Mouse (Mus musculus): Measurements from ENCODE around the gene Brpf1. TPM values are rescaled to one million over a fixed set of nuclear protein-coding genes. Genes with fewer than 3 reads are reported as not detected.

Gene Brpf1
- total RNA-seq (2021): 10 to 100 TPM; 25.2 to 27.2 TPM
- long read RNA-seq, experiment 1, partial matches to known transcripts: 8 of 9 reads
- long read RNA-seq, experiment 1, other reads (novel, unspliced or antisense): 1 of 9 reads
- long read RNA-seq, experiment 2, full-length matches to known transcripts: 3 of 5 reads
- long read RNA-seq, experiment 2, partial matches to known transcripts: 1 of 5 reads
- long read RNA-seq, experiment 2, other reads (novel, unspliced or antisense): 1 of 5 reads

GRCm38 (mm10) chr6:113306986-113307349, at the start of gene Brpf1:
Gene Brpf1, plus strand, starts transcription at chr6:113307137.
- no peak for DNase-seq

DNA sequence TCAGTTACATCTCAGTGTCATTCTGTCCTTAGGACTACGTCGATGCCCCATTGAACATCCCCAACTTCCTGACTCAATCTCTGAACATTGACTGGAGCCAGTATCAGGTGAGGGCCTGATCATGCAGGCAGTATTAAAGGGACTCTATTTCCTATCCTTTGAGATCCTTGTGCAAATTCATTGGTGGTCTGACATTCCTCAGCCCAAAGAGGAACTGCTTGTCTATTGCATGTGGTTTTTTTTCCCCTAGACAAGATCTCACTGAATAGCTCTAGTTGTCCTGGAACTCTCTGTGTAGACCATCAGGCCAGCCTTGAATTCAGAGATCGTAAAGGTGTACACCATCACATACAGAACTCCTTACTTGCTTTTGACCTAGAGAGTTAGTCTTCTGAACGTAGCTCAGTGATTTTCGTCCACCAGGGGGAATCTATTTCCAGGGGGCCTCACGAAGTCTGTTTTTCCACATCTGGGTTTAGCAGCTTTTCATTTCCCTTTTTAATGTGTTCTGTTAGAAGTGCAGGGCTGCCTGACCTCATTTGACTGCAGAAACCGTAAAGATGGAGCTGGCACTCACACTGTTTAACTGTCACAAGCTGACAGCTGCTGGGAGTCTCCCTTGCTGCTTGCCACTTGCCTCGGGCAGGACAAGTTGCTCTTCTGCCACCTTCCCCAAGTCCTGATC, 45.6 kb upstream of the Brpf1 start:
- DNase-seq: no peak

- DNase-seq: no peak
These were observed 43.4 kb upstream of the Brpf1 start for GRCm38 (mm10) chr6:113263531-113263930.

GRCm38 (mm10) chr6:113264429-113264828, 42.5 kb upstream of the Brpf1 start:
- no peak for DNase-seq

- no peak for DNase-seq
These were observed 39.8 kb upstream of the Brpf1 start for GRCm38 (mm10) chr6:113266996-113267655.

GRCm38 (mm10) chr6:113267988-113268387, 38.9 kb upstream of the Brpf1 start:
- DNase-seq: no peak

- no peak for DNase-seq
These were observed 34.6 kb upstream of the Brpf1 start for GRCm38 (mm10) chr6:113272365-113272764.

DNA sequence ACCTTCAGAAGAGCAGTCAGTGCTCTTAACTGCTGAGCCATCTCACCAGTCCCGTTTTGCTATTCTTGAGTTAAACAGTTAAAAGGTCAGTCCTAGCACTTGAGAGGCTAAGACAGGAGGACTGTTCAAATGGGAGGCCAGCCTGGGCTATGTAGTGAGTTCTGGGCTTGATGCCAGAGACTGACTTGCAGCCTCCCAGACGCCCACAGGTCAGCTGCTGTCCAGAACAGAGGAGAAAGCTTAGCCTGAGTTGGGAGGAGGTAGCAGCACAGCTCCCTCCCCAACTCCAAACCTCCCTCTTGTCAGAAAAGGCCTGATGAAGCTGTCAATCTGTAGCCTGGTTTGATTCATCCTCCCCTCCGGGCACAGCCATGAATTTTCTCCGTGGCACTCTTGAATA, 30.1 kb upstream of the Brpf1 start:
- DNase-seq: no peak

GRCm38 (mm10) chr6:113281676-113282075, 25.3 kb upstream of the Brpf1 start:
- DNase-seq: no peak

- peak in 1 of 2 experiments; percentile 27 for DNase-seq
These were observed 24.7 kb upstream of the Brpf1 start, which contains the start of gene Cpne9 for GRCm38 (mm10) chr6:113282101-113282802. Gene Cpne9, plus strand, starts transcription at chr6:113282307.

- no peak for DNase-seq
These were observed 24.0 kb upstream of the Brpf1 start for GRCm38 (mm10) chr6:113282969-113283368.

GRCm38 (mm10) chr6:113283500-113283899, 23.4 kb upstream of the Brpf1 start:
- no peak for DNase-seq

DNA sequence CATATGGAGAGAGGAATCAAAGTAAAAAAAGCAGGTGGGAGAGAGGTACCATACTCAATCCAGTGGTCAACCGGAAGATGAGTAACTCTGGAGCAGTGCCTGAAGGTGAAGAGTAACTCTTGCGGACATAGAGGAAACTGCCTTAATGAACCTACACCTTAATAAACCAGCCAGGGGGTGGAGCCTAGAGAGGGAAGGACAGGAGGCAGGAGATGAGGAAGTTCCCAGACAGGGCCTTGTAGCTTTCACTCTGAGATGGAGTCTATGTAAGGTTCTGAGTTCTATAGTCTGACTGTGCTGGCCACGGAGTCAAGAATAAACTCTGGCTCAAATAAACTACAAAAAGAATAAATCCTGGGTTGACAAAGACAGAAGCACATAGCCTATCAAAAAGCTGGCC, 22.0 kb upstream of the Brpf1 start:
- DNase-seq: no peak

DNA sequence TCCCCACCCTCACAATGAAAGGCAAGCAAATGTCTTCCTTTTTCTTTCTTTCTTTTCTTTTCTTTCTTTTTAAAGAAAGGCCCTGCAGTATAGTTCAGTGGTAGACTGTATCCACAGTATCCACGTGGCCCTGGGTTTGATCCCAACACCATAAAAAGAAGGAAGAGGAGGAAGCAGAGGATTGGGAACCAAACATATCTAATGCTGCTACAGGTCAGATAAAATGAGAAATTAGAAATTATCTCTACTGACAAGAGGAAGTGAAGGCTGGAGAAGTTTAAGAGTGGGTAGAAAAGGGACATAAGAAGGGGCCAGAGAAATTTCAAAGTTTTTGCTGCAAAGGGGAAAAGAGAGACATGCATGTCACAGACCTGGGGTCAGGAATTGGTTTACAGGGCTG, 20.6 kb upstream of the Brpf1 start:
- DNase-seq: no peak

GRCm38 (mm10) chr6:113287236-113287635, 19.7 kb upstream of the Brpf1 start:
- no peak for DNase-seq

- no peak for DNase-seq
These were observed 17.6 kb upstream of the Brpf1 start for GRCm38 (mm10) chr6:113289346-113289745.

DNA sequence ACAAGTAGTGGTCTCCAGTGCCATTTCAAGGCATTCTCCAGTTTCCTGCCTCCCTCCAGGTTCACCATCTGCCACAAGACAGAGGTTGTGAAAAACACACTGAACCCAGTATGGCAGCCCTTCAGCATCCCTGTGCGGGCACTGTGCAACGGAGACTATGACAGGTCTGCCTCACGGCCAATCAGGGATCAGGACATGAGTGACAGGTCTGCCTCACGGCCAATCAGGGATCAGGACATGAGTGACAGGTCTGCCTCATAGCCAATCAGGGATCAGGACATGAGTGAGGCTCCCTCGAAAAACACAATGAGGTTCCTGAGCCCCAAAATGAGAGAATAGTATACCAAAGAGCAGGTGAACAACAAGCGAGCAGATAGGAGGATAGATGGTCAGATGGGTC, 16.6 kb upstream of the Brpf1 start:
- DNase-seq: no peak

GRCm38 (mm10) chr6:113292938-113293337, 14.0 kb upstream of the Brpf1 start:
- DNase-seq: peak; percentile 21 to 54

- DNase-seq: no peak
These were observed 10.9 kb upstream of the Brpf1 start for GRCm38 (mm10) chr6:113296046-113296445.

DNA sequence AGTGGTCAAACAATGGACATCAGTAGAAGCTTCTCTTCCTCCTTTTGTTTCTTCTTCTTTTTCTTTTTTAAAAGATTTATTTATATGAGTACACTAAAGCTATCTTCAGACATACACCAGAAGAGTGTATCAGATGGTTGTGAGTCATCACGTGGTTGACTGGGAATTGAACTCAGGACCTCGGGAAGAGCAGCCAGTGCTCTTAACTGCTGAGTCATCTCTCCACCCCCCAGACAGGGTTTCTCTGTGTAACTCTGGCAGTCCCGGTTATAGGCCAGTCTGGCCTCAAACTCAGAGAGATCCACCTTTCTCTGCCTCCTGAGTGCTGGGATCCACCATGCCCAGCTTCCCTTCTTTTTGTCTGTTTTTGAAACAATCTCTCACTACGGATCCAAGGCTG, 10.3 kb upstream of the Brpf1 start:
- no peak for DNase-seq

GRCm38 (mm10) chr6:113301350-113301749, 5.6 kb upstream of the Brpf1 start:
- no peak for DNase-seq

GRCm38 (mm10) chr6:113302258-113302657, 4.7 kb upstream of the Brpf1 start:
- DNase-seq: peak in 1 of 2 experiments; percentile 20

Measured in adrenal gland, postnatal 36 days (tissue).